Mouse (Mus musculus): ENCODE measurements around the gene Fam118b. TPM values are rescaled to one million over a fixed set of nuclear protein-coding genes. Genes with fewer than 3 reads are reported as not detected.

Gene Fam118b
- total RNA-seq, 4 experiments from 2014 or later = 23.9 to 32.9 (median 27.7) TPM

DNA sequence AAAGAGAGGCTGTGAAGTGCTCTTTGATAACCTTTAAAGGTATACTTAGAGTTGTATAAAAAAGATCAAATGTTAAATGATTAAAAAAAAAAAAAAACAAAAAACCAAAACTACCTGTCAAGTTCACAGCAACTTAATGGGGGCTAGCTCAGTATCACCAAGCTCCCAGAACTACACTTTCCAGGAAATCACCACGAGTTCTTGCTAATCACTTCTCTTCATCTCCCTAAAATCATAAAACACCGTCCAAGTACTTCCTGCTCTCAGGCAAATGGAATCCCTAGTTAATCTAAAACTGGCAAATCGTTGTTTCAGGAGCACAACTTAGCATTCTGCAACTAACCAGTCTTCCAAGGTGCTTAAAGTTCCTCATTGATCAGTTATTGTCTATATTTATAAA lies 3.1 kb downstream of the Fam118b start:
- no peak for DNase-seq (ENCODE audit: low spot score in 2 of 2)

DNA sequence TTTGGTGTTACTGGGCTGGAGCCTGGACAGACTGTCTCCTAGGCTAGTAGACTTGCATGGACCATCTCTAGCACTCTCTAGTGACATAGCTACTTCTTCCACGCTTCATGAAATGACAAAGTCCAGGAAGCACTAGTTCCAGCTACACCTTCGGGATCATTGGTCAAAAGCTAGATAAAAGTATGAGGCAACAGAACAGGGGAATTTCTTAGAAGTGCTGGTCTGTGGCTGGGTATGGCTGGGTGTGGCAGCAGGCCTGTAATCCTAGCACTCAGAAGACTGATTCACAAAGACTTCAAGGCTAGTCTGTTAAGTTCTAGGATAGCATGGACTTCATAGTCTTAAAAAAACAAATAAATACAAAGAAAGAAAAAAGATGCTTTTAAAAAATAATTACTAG lies 4.2 kb downstream of the Fam118b start:
- no peak for DNase-seq (ENCODE audit: low spot score in 2 of 2)

DNA sequence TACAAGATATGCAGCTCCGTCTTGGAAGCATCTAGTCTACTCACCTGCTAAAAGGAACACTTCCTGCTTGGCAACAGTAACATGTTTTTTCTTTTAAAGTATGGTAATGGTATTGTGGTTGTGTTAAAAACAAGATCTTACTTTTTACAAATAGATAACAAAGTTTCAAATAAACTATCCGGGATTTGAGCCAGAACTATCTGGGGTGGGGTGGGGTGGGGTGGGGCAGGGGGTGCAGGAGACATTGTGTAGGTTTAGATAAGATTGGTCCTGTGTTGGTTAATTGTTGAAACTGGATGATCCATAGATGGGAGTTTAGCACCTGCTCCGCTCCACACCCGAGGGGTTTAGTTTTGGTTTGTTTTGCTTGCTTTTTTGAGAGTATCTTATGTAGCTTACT lies 5.2 kb downstream of the Fam118b start:
- no peak for DNase-seq (ENCODE audit: low spot score in 2 of 2)

DNA sequence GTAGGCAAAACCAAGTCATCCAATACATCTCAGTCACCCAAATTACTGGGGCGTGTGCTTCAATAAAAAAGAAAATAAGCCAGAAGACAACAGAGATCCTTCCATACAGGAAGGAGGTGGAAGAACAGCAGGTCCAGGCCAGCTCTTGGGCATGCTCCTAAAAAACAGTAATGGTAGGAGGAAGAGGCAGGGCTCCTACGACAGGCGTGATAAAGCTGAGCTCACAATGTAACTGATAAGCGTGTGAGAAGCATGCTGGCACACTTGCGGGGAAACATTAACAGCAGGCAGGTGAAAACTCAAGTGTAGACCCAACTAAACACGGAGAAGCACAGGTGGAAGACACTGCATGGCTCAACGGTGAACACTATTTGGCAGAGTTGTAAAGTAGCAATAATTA lies 10.2 kb downstream of the Fam118b start:
- no peak for DNase-seq (ENCODE audit: low spot score in 2 of 2)

DNA sequence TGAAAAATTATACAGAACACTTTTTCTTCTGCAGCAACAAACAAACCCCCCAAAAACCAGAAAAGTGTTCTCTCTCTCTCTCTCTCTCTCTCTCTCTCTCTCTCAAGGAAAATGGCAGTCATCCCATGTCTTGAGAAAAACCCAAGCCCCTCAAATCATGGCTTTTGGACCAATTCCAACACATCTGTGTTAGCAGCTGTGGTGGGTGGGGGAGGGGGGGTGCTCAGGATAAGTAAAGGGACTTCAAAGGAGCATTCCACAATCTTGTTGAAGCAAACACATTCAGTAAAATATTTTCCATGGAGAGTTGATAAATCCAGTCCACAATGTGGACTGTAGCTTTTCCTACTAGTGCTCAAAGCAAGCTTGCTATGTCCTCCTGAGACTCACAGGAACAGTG lies 18.1 kb downstream of the Fam118b start:
- DNase-seq (ENCODE audit: low spot score in 2 of 2) = no peak

DNA sequence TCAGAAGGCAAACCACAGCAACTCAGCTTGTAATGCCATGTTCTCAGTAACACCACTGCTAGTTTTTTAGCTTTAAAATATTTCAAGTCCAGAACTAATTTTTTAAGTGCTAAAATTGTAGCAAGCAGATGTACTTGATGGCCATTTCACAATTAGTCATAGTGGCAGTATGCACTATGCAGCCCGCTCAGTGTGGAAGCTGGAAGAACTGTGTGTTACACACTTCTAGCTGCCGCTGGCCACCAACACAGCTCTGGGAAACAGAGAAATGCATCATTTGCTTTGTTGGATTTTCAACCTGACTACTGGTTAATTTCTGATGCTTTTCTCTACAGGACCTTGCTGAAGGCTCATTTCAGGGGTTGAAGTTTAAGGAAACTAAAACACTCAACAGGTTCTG lies 20.2 kb downstream of the Fam118b start:
- no peak for DNase-seq (ENCODE audit: low spot score in 2 of 2)

DNA sequence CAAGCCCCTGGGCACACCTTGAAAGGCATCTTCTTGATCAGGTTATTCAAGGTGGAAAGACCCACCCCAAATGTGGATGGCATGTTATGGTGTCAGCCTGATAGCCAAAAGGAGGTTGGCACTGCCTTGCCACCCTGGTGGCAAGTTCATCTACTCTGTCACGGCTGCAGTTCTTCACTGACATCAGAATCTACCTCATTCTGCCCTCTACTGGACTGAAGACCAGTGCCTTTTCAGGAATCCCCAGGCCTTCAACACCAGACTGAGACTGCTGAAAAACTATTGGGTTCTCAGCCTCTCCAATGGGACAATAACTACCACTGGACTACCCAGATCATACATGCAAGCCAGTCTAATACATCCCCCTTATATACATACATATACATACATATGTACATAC lies 27.9 kb downstream of the Fam118b start:
- DNase-seq (ENCODE audit: low spot score in 2 of 2) = no peak

DNA sequence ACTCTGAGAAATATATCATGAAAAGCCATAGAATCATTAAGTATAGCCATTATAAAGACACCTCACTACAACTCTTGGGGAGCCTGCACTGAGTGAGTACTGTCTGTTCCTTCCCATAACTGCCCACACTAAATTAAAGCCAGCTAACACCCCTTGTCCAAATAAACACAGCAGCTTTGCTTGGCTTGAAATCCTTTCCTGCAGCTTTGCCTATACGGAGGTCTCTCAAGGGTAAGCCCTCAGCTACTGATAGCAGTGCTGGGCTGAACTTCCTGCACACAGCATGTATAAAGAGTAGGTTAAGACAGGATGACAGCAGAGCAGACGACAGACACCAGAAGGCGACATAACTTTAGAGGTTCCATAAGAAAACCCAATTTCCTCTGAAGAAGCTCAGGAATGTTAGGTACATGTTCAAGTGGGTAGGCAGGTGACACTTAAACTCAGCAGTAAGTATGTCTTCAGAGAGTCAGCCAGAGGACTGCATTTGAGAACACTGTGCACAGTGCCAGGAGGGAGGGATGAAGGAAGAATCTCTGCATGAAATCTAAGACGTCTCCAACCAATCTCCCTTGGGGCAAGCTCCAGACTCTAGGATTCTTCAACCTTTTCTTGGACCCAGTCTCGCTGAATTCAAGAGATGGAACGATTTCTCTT lies 28.6 kb downstream of the Fam118b start:
- DNase-seq (ENCODE audit: low spot score in 2 of 2) = no peak

DNA sequence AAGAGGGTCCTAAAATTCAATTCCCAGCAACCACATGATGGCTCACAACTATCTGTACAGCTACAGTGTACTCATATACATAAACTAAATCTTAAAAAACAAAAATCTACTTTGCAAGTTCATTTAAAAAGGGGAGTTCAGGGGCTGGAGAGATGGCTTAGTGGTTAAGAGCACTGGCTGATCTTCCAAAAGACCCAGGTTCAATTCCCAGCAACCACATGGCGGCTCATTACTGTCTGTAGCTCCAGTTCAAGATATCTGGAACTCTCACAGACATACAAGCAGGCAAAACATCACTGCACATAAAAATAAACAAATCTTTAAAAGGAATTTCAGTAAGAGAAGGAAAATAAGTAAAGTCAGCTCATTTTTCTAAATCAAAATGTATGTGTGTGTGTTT lies 29.2 kb downstream of the Fam118b start:
- DNase-seq (ENCODE audit: low spot score in 2 of 2) = no peak

DNA sequence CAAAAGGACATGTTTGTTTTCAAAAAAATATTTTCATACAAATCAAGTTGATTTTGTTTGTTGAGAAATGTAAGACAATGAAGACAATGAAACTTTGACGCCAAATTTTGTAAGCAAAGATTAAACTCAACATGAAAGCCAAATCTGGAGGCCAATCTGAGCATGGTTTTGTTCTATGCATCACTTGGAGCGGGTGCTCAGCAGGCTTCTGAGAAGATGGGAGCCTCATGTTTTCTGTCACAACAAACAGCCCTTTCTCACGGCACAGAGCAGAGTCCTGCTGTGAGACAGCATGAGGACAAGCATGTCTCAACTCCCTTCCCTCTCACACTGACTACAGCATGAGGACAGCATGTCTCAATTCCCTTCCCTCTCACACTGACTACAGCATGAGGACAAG lies 31.6 kb downstream of the Fam118b start:
- DNase-seq (ENCODE audit: low spot score in 2 of 2) = no peak

DNA sequence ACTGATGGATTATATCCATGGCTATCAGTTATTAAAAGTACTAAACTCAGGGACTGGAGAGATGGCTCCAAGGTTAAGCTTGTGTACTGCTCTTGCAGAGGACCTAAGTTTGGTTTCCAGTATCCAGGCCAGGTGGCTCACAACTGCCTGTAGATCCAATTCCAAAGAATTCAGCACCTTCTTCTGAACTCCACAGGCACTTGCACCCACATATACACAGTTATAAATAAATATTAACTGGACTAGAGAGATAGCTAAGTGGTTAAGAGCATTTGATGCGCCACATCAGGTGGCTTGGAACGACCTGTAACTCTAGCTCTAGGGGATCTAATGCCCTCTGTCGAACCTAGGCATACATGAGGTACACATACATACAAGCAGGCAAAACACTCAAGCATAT lies 38.9 kb downstream of the Fam118b start:
- DNase-seq (ENCODE audit: low spot score in 2 of 2) = no peak

DNA sequence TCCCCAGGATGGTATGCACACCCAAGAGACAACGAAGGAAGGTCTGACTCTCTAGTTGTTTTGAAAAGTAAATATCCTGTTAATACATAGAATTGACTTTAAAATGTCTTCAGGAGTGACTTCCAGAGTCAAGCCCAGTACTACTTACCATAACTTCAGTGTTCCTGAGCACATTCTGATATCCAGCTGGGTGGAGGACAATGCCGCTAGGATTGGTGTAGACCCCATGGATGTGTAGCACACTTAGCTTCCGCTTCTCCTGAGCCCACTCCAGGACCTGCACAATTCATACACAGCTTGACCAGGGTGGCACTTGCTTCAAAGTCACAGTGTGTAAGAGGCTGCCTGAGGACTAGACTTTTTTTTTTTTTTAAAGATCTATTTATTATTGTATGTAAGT lies 44.1 kb downstream of the Fam118b start:
- no peak for DNase-seq (ENCODE audit: low spot score in 2 of 2)

DNA sequence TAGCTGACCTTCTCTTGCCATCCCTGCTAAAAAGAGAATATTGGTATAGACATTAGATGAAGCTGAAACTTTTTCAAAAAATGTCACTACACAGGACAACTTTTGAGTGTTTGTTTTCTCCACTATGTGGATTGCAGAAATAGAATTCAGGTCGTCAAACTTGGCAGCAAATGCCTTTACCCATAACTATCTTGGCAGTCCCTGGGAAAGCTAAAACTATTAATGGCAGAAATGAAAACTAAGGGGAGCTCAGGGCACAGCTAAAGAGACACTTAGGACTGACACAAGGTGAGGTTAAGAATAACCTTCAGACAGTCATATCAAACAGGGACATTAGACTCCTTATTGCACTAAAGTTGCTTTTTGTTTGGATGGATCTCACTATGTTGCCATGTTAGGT lies 49.6 kb downstream of the Fam118b start:
- no peak for DNase-seq (ENCODE audit: low spot score in 2 of 2)

DNA sequence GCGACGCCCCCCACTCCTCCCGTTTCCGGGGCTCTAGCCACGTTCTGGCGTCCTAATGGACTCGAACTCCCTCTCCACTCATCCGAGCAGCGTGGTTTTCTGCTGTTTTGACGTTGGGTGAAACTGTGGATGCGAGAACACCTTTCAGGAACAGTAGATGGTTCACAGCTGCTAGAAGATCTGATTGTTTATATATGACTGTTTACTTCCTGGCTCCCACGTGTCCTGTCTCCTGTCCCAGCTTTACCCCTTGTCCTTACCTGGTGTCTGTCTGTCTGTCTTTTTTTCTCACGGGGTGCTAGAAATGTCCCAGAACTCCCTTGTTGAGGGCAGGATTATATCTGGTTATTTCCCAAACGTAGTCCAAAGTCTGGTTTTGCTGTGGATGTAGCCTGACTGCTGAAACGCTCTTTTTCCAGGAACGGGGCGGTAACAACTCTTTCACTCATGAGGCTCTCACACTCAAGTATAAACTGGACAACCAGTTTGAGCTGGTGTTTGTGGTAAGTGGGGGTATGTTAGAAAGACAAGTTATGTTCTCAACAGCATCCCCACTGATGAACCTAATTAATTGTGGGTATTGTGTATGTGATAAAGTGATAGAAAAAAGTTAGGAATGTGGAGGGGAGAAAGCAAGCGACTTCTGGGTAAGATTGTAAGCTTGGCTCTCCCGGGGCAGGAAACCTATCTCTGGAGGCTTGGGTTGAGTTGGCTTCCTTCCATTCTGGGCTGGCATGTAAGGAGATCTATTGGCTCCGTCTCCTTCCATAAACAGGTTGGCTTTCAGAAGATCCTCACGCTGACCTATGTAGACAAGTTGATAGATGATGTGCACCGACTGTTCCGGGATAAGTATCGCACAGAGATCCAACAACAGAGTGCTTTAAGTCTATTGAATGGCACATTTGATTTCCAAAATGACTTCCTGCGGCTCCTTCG lies 55.8 kb downstream of the Fam118b start:
- no peak for DNase-seq (ENCODE audit: low spot score in 2 of 2)

DNA sequence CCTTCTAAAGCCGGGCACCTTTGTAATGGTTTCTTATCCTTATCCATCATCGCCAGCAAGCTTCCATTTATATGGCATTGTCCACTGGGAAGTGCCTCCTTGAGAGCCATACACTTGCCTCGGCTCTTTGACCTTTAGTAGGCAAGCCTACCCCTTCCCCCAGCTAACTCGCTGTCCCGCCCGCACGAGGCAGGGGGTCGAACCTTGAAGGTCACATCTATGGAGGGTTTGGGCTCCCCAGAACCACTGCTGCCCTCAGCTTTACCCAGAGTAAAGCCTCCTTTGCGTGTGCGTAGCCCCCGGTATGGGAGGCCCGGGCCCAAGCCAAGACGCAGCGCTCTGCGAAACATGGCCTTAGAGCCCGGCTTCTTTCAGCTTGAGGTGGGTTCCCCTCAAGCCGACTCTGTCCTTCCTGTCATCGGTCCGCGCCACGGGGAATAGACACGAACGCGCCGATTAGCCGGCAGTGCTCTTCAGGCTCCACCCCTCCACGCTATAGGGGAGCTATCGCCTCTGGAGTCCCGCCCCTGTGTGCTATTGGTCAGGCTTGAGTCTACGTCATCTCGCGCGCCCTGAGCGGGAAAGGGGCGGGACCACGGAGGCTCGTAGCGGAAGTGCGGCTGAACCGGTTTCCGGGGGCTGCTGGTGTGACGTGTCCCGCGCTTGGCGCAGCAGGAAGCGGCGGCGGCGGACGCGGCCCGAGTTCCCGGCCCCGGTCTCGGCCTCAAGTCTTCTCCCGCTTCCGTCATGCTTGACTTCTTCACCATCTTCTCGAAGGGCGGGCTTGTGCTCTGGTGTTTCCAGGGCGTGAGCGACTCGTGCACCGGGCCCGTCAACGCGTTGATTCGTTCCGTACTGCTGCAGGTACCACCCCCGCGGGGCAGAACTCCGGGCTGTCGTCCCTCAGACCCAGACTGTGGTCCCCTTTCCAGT lies 56.8 kb downstream of the Fam118b start, which contains the start of gene Foxred1:
Gene Foxred1, minus strand, starts transcription at position 514 of the 933 bp plus-strand sequence.
- DNase-seq (ENCODE audit: low spot score in 2 of 2) = peak; percentile 98 to 99

DNA sequence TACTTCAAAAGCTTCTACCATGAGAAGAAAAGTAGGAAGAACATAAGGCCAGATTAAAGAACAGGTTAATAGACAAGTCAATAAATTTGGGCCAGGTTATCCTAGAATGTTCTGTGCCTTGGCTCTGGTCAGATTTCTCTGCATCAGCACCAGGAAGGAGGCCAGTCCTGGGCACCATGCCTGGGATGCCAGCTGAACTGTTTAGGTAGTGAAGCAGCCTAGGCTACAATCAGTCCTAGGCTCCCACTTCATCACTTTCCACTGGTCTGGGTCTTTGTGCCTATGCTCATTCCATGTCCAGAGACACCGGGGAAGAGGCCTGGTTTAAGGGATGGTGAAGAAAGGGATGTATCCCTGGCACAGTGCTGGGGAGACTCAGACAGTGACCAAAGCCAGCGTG lies 63.2 kb downstream of the Fam118b start:
- no peak for DNase-seq (ENCODE audit: low spot score in 2 of 2)

DNA sequence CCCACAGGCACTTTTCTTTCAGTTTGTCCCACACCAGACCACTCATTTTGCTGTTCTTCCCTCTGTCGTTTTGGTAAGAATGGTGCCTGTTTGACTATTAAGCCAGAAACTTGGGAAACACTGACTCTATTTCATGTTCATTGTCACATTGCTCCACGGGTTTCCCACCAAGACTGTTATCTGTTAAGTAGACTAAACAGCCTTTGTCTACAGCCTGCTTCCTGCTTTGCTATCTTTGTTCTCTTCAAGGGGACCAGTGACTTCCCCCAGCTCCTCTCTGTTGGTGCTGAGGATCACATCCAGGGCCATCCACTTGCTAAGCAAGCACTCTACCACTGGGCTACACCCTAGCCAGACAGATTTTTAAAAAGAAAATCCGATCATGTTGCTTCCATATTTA lies 64.1 kb downstream of the Fam118b start:
- no peak for DNase-seq (ENCODE audit: low spot score in 2 of 2)

DNA sequence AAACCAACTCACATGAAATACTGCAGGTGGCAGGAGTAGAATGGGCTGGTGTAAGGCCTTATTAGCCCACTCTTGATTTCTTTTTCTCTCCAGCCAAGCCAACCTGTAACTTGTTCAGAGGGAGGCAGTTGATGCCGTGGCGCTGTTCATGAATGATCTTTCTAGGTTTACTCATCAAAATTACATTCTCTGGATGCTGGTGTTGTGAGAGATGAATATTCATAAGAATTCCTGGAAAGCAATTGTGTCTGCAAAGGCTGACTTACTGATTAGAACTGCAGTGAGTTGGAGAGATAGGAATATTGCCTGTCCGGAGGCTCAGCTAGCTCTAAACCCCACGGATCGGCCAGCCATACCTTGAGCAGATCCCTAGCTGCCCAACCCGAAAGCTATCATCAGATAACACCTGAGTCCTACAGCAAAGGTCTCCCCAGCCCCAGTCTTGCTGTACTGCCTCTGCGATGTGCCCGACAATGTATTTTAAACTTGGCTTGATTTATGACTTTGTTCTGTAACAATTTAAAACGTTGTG lies 67.0 kb downstream of the Fam118b start:
- no peak for DNase-seq (ENCODE audit: low spot score in 2 of 2)

DNA sequence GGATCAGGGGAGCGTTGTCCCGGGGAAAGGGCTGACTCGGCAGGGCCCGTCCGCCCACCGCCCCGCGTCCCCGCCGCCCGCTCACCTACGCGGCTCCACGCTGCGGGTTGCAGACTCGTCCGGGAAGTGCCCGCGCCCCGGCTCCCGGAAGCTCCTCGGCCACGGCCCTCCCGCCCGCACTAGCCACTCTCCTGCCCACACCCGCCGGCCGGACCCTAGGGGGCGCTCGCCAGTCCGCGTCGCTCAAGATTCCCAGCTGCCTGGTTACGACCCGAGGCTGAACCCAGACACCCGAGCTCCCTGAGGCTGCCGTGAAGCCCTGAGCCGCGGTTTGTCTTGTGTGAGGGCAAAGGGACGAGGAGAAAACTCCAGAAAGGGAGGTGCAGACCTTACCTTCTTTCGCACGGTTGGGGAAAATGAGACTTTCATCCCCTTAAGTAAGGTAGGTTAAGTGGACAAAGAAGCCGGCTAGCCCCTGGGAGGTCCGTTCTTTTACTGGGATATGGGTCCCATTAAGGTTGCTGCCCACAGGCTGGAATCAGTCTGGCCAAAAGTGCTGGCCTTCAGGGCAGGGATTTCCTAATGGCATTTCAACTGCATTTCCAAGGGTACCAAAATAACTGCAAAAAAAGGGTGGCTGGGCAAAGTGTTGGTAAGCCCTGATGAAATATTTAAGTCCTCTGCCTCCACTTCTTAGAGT lies 67.7 kb downstream of the Fam118b start, which contains the start of the genes Srpr and Tirap:
Gene Srpr, plus strand, starts transcription at position 404 of the 700 bp plus-strand sequence.
Gene Tirap, minus strand, starts transcription at position 520 of the 700 bp plus-strand sequence.
- DNase-seq (ENCODE audit: low spot score in 2 of 2) = peak; percentile 61 to 71

DNA sequence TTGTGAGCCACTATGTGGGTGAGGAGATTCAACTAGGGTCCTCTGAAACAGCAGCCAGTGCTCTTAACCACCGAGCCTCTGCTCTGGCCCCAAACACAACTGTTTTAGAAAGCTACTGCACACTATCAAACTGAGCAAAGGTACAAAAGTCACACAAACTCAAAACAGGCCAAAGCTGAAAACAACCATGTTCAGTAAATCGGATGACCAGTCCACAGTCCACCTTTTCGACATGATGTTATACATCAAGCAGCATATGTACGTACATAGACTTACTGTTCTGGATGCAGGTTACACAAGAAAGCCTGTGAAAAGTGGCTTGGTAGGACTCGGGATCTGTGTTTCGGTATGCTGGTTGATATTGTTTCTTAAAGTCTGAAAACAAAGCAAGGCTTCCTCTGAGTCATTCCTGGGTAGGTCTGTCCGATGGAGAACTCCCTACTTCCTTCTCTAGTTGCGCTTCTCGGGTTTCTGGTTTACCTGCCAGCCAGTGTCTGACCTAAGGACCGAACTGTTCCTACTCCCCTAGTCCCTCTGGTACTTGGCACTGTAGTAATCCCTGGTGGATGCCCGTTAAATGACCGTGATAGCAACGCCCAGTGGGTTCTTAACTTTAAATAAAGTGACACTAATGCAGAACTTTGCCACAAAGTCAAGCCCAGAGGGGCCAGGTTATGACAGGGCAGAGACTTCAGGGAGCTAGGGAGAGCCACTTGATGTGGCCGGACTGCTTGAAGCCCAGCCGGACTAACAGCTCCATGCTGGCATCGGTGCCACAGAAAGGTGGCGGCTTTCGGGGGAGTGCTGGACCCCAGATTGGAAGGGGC lies 68.4 kb downstream of the Fam118b start:
- no peak for DNase-seq (ENCODE audit: low spot score in 2 of 2)
